Mouse (Mus musculus): ENCODE results near the gene Rnf31. TPM values are rescaled to one million over a fixed set of nuclear protein-coding genes. Genes with fewer than 3 reads are reported as not detected.
A peak's percentile ranks its signal among the peaks of the same experiment; 100 is the strongest.

The Rnf31 gene
- polyA plus RNA-seq, 1 experiment = 52.5 TPM

DNA sequence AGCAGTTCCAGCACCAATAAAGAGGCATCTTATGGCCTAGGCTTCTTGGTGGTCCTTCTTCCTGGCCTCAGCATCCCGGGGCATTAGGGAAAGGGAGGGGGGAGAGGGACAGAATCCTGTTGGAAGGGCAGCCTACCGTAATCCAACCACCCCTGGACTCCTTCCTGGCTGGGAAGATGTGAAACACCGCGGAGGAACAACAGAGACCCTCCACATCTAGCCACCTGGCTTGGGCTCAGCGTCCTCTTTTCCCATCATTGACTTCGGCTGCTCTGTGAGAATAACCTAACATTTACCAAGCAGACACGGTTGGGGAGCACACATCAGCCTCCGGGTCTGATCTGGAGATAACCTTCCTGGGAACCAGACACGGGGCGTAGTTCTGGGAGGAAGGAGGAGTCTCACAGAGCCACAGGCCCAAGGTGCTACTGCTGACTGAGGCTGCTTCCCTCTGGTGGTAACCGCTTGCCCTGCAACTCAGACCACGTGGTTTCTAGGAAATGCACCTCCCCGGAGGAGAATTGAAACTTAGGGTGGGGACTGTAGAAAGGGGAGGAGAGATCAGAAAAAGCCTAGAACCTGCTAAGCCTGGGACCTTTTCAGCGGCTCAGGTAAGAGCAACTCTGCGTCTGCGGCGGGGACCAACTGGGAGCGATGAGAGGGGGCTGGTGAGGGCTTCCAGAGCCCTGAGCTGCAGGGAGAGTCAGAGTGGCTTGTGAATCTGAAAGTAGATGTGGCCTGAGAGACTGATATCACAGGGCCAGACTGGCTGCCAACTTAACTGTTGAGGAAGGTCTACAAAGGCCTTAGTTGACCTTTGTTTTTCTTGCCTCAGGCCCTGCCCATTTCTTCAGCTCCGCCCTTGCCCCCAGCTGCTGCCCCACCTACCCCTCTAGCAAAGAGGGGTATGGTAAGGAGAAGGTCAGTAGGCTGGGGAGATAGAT is 12.4 kb downstream of the Rnf31 start:
- DNase-seq (ENCODE audit: low read depth in 1 of 2, low spot score in 2 of 2) = peak; percentile 94
- H3K4me3 ChIP-seq (ENCODE audit: extremely low read depth, insufficient read depth, insufficient read length) = peak overlapping the region; percentile 79
- H3K27me3 ChIP-seq (ENCODE audit: control insufficient read depth, insufficient read depth, low read length) = no peaks in the 10 kb centered on the region
- peak; percentile 54; the same call in 1 of the 2 replicates for TF ChIP-seq POLR2A (IDR thresholded peaks at IDR 0.05; ENCODE audit: low read depth, low read length)
- TF ChIP-seq CTCF (IDR thresholded peaks at IDR 0.05; ENCODE audit: extremely low read depth, insufficient read depth, insufficient read length, insufficient replicate concordance) = peak; percentile 86
- 2% methylated on average over 19 of the region's 19 CpGs for WGBS
- peaks cover 51% of the 10 kb centered on the region for H3K36me3 ChIP-seq (ENCODE audit: control insufficient read depth, insufficient read depth, low read length)
- H3K27ac ChIP-seq (ENCODE audit: insufficient read depth, low read length) = peak overlapping the region; percentile 98
- peaks cover 18% of the 10 kb centered on the region; the same call in 1 of the 2 replicates for H3K4me1 ChIP-seq (ENCODE audit: control insufficient read depth, insufficient read depth, insufficient read length)

DNA sequence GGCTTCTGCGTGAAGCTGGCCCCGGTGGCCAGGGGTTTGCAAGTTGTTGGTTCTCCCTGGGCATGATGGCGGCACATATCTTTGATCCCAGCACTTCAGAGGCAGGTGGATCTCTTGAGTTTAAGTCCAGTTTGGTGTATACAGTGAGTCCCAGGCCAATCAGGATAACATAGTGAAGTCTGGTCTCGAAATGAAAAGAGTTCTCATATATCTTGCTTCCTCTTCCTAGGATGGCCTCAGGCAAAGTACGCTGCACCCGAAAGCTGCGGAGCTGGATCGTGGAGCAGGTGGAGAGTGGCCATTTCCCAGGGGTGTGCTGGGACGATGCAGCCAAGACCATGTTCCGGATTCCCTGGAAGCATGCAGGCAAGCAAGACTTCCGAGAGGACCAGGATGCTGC is 13.3 kb downstream of the Rnf31 start:
- Histone ChIP-seq H3K4me3 (ENCODE audit: extremely low read depth, insufficient read depth, insufficient read length) (peak overlapping the region; percentile 73), H3K4me1 (ENCODE audit: control insufficient read depth, insufficient read depth, insufficient read length) (peaks cover 18% of the 10 kb centered on the region; the same call in 1 of the 2 replicates), H3K27ac (ENCODE audit: insufficient read depth, low read length) (peak overlapping the region; percentile 98), H3K36me3 (ENCODE audit: control insufficient read depth, insufficient read depth, low read length) (peaks cover 54% of the 10 kb centered on the region), H3K27me3 (ENCODE audit: control insufficient read depth, insufficient read depth, low read length) (no peaks in the 10 kb centered on the region)
- WGBS = 44% methylated on average over 11 of the region's 11 CpGs
- no peak for DNase-seq (ENCODE audit: low read depth in 1 of 2, low spot score in 2 of 2)
- no peak for TF ChIP-seq POLR2A (IDR thresholded peaks at IDR 0.05; ENCODE audit: low read depth, low read length)
- no peak for TF ChIP-seq CTCF (IDR thresholded peaks at IDR 0.05; ENCODE audit: extremely low read depth, insufficient read depth, insufficient read length, insufficient replicate concordance)

GRCm38 (mm10) chr14:55605743-55606459 is 14.4 kb downstream of the Rnf31 start:
- Histone ChIP-seq H3K27ac (ENCODE audit: insufficient read depth, low read length) (no peak overlapping the region), H3K36me3 (ENCODE audit: control insufficient read depth, insufficient read depth, low read length) (peaks cover 50% of the 10 kb centered on the region), H3K4me1 (ENCODE audit: control insufficient read depth, insufficient read depth, insufficient read length) (peaks cover 18% of the 10 kb centered on the region; the same call in 1 of the 2 replicates), H3K4me3 (ENCODE audit: extremely low read depth, insufficient read depth, insufficient read length) (no peak overlapping the region), H3K27me3 (ENCODE audit: control insufficient read depth, insufficient read depth, low read length) (no peaks in the 10 kb centered on the region)
- no peak for DNase-seq (ENCODE audit: low read depth in 1 of 2, low spot score in 2 of 2)
- WGBS = 84% methylated on average over 16 of the region's 16 CpGs
- TF ChIP-seq CTCF (IDR thresholded peaks at IDR 0.05; ENCODE audit: extremely low read depth, insufficient read depth, insufficient read length, insufficient replicate concordance) (no peak), POLR2A (IDR thresholded peaks at IDR 0.05; ENCODE audit: low read depth, low read length) (no peak)

DNA sequence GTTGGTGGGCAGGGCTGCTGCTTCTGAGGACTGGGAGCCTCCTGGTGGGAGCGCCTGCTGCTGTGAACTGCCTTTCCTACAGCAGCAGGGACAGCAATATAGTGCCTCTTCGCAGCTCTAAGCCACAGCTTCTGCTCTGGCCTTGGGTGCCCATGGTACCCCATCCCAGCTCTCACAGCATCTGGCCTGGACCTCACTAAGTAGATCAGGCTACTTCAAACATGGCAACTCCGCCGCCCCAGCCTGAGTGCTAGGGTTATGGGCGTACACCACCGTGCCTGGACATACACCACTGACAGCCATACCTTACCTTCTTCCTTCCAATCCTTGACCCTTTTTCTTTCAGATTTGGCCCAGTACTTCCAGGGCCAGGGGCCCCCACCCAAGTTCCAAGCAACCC is 16.8 kb downstream of the Rnf31 start:
- no peak for TF ChIP-seq POLR2A (IDR thresholded peaks at IDR 0.05; ENCODE audit: low read depth, low read length)
- no peak for TF ChIP-seq CTCF (IDR thresholded peaks at IDR 0.05; ENCODE audit: extremely low read depth, insufficient read depth, insufficient read length, insufficient replicate concordance)
- WGBS = 97% methylated on average over 6 of the region's 6 CpGs
- Histone ChIP-seq H3K27me3 (ENCODE audit: control insufficient read depth, insufficient read depth, low read length) (no peaks in the 10 kb centered on the region), H3K4me3 (ENCODE audit: extremely low read depth, insufficient read depth, insufficient read length) (no peak overlapping the region), H3K36me3 (ENCODE audit: control insufficient read depth, insufficient read depth, low read length) (peaks cover 39% of the 10 kb centered on the region), H3K4me1 (ENCODE audit: control insufficient read depth, insufficient read depth, insufficient read length) (peaks cover 11% of the 10 kb centered on the region; the same call in 1 of the 2 replicates), H3K27ac (ENCODE audit: insufficient read depth, low read length) (no peak overlapping the region)
- no peak for DNase-seq (ENCODE audit: low read depth in 1 of 2, low spot score in 2 of 2)

DNA sequence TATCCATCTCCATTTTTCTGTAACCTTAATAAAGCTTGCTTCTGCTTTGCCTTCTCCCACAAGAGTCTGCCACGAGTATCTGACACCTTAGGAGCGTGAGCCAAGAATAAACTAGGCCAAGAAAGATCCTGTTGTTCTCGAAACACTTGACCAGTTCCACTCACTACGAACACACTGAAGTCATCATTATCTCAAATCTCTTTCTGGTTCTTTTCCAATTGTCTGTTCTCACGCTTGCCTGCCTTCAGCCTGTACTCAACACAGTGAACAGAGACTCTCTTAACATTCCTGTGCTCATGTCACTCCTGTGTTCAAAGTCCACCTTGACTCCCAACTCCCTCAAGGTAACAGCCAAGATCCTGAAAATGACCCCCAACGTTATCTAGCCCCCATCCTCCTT is 21.8 kb downstream of the Rnf31 start:
- Histone ChIP-seq H3K4me3 (ENCODE audit: extremely low read depth, insufficient read depth, insufficient read length) (no peak overlapping the region), H3K27me3 (ENCODE audit: control insufficient read depth, insufficient read depth, low read length) (no peaks in the 10 kb centered on the region), H3K4me1 (ENCODE audit: control insufficient read depth, insufficient read depth, insufficient read length) (no peaks in the 10 kb centered on the region), H3K36me3 (ENCODE audit: control insufficient read depth, insufficient read depth, low read length) (peaks cover 13% of the 10 kb centered on the region), H3K27ac (ENCODE audit: insufficient read depth, low read length) (no peak overlapping the region)
- no peak for TF ChIP-seq CTCF (IDR thresholded peaks at IDR 0.05; ENCODE audit: extremely low read depth, insufficient read depth, insufficient read length, insufficient replicate concordance)
- TF ChIP-seq POLR2A (IDR thresholded peaks at IDR 0.05; ENCODE audit: low read depth, low read length) = no peak
- WGBS = 68% methylated on average over 6 of the region's 6 CpGs
- DNase-seq (ENCODE audit: low read depth in 1 of 2, low spot score in 2 of 2) = no peak

- no peak for TF ChIP-seq POLR2A (IDR thresholded peaks at IDR 0.05; ENCODE audit: low read depth, low read length)
- TF ChIP-seq CTCF (IDR thresholded peaks at IDR 0.05; ENCODE audit: extremely low read depth, insufficient read depth, insufficient read length, insufficient replicate concordance) = no peak
- DNase-seq (ENCODE audit: low read depth in 1 of 2, low spot score in 2 of 2) = no peak
- WGBS = 80% methylated on average over 7 of the region's 7 CpGs
- Histone ChIP-seq H3K4me1 (ENCODE audit: control insufficient read depth, insufficient read depth, insufficient read length) (no peaks in the 10 kb centered on the region), H3K4me3 (ENCODE audit: extremely low read depth, insufficient read depth, insufficient read length) (no peak overlapping the region), H3K36me3 (ENCODE audit: control insufficient read depth, insufficient read depth, low read length) (peaks cover under 1% of the 10 kb centered on the region; the same call in 1 of the 2 replicates), H3K27ac (ENCODE audit: insufficient read depth, low read length) (no peak overlapping the region), H3K27me3 (ENCODE audit: control insufficient read depth, insufficient read depth, low read length) (no peaks in the 10 kb centered on the region)
Observed at GRCm38 (mm10) chr14:55614565-55615178, 23.2 kb downstream of the Rnf31 start.
